Mouse (Mus musculus) urinary bladder, adult 18-20 months (tissue): ENCODE data around the gene Fam76b.
"Not testable (repeated sequence)": the region's sequence is repeated elsewhere in the genome, so short reads cannot be mapped to it uniquely, and the experiment has no call there.

Source experiments
- DNase-seq, 2 experiments: peaks; one replicate each; pipeline ENCODE4 v3.0.0; 2022; ENCODE audit warnings: low spot score in 2 of 2, mixed read lengths in 2 of 2

The Fam76b gene

DNA sequence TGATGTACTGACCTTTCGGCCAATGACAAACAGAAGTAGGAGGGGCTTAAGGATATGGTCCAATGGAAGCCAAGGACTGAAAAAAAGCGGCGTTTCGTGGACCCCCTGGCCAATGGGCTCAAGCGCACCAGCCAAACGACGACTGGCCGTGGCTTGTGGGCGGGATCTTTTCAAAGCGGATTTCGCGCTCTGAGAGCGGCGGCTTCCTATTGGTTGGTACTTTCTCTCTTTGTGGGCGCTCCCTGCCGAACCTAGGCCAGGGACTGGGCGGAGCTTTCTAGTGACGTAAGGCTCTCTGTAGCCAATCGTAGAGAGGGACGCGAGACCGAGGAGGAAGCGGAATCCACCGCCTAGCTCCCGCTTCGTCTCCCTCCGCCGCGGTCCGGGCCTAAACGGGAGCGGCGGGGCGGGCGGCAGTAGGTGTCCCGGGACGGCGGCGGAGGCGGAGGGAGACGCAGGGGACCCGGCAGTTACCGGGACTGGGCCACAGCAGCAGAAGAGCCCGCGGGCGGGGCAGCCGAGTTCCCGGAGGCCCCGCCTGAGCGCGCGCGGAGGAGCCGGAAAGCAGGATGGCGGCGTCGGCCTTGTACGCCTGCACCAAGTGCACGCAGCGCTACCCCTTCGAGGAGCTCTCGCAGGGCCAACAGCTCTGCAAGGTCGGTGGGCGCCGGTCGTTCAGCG lies at the start of gene Fam76b:
Gene Fam76b, plus strand, starts transcription at position 311 of the 681 bp plus-strand sequence.
- DNase-seq, result peak; percentile 99 to 100

DNA sequence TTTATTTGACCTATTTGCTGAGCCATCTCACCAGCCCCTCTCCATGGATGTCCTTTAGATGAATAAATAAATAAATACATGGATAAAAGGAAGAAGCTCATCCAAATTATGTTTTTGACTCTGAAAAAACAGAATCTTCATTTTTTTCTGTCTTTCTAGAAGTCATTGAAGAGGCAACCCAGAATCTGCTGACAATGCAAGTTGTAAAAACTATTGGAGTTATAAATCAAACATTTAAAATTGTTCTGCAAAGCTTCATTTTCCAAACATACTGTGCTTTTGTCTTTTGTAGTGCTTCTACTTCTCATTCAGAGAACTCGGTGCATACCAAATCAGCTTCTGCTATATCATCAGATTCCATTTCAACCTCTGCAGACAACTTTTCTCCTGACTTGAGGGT lies 45.5 kb upstream of the Fam76b start:
- DNase-seq, result no peak

DNA sequence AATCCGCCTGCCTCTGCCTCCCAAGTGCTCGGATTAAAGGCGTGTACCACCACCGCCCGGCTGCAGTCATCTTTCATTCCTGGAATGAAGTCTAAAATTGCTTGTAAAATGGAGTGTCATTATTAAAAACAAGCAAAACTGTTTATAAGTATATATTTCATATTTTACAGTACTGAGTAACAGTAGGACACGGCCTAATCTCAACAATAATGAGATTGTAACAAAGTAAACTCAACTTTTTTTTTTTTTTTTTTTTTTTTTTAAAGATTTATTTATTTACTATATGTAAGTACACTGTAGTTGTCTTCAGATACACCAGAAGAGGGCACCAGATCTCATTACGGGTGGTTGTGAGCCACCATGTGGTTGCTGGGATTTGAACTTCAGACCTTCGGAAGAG lies 36.7 kb upstream of the Fam76b start:
- not testable (repeated sequence) for DNase-seq

GRCm38 (mm10) chr9:13794302-13794701 lies 33.2 kb upstream of the Fam76b start:
- no peak for DNase-seq

- no peak for DNase-seq
These were observed 32.8 kb upstream of the Fam76b start for GRCm38 (mm10) chr9:13794756-13795155.

GRCm38 (mm10) chr9:13804480-13804879 lies 23.0 kb upstream of the Fam76b start:
- no peak for DNase-seq

GRCm38 (mm10) chr9:13806854-13807253 lies 20.7 kb upstream of the Fam76b start:
- DNase-seq, result no peak

DNA sequence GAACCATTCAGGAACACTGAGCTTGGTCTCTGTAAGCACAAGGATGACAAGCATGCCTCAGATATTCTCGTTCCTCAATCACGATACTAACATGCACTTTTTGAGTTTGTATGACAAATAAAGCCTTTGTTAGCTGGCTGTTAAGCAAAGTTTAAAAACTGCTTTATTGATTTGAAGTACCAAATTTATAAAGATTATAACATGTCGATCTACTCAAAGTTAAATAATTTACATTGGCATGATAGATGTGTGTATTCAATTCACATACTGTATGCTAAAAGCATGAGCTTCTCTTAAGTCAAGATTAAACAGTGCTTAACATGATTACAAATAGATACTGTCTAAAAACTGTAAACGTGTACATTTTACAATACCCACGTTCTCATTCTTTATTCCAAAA lies 19.9 kb upstream of the Fam76b start:
- no peak for DNase-seq

DNA sequence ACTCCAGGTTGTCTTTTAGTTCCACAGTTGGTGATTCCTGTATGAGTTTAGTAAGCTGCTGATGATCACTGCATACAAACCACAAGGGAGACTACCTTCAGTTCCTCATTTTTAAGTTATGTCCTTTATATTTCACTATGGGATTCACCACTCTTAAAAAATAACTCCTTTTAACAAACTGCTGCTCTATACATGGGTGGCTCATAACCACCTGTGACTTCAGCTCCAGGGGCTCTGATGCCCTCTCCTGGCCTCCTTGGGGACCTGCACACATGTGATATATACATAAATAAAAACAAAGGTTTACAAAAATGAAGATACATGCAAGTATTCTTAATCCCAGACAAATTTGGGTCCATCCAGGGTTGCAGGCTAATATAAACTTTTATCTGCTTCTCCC lies 17.6 kb upstream of the Fam76b start:
- DNase-seq, result no peak

- no peak for DNase-seq
These were observed 9.1 kb upstream of the Fam76b start for GRCm38 (mm10) chr9:13818369-13818768.

DNA sequence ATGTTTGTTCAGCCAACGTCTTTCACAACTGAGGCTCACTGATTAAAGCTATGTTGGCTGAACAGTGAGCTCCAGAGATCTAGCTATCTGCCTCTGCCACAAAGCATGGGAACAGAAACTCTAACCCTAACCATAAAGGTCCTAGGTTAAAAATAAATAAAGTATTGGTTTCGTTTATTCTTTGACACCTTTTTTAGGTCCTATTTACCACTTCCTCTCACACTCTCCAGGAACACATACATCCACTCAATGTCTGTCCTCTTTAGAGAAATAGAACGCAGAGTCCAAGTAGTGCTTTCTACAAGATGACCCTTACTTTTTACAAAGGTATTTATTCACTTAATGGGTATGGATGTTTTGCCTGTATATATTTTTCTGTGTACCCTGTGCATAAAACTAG lies 6.7 kb upstream of the Fam76b start:
- no peak for DNase-seq

GRCm38 (mm10) chr9:13825896-13826295 lies 1.6 kb upstream of the Fam76b start:
- DNase-seq, result no peak

DNA sequence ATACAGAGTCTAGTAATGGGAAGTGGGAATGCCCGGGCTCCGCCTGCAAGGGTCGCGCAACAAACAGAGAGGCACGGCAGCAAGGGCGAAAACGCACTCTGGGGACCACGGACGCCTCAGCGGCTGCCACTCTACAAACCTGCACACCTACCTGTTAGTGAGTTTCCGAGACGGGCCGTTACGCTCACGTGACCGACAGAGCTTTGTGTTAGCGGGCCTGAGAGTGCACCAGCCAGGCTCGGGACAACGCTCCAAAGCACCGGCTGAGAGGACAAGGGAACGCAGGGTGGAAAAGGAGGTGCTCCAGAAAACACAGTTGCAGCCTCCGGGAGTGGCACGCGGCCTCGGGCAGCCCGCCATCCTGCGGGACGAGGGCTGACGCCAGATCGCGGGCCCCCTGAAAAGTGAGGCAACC lies 1.1 kb upstream of the Fam76b start:
- no peak for DNase-seq

GRCm38 (mm10) chr9:13826832-13827405 lies 597 bp upstream of the Fam76b start, which contains the start of gene Cep57:
Cep57 (minus strand) TSS chr9:13827107.
- DNase-seq, result peak; percentile 83 to 90

- no peak for DNase-seq
These were observed 548 bp downstream of the Fam76b start for GRCm38 (mm10) chr9:13828087-13828441.

GRCm38 (mm10) chr9:13835256-13835655 lies 7.7 kb downstream of the Fam76b start:
- no peak for DNase-seq

DNA sequence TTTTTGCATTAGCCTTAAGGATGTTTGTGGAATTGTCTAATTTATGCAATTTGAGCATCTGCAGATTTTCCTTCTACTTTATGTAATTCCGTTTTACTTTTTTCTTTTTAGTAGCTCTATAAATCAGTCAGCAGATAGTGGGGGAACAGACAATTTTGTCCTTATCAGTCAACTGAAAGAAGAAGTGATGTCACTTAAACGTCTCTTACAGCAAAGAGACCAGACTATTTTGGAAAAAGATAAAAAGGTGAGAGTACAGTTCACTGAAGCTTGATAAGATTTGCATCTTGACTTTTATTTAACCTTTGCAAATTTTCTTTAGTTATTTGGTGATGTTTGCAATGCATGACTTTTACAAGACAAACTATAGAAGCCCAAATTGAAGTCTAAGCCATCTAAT lies 9.2 kb downstream of the Fam76b start:
- DNase-seq, result no peak

DNA sequence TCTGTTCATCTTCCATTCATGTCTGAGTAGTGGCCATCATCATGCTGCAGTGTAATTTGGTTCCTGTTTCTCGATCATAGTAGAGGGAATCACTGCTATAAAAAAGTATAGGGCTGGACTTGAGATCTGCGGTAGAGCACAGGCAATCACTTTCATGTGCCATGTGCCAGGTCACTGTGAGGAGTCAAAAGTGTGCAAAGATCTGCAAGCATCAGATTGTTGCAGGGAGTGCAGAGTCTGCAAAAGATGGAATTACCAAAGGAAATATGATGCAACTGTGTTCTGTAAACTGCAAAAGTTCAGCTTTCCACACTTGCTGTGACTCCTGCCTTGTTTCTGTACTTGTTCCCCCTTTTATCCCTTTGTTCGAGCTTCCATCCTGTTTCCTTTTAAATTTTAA lies 20.1 kb downstream of the Fam76b start:
- DNase-seq, result no peak

- no peak for DNase-seq
These were observed 21.3 kb downstream of the Fam76b start for GRCm38 (mm10) chr9:13848481-13849480.

DNA sequence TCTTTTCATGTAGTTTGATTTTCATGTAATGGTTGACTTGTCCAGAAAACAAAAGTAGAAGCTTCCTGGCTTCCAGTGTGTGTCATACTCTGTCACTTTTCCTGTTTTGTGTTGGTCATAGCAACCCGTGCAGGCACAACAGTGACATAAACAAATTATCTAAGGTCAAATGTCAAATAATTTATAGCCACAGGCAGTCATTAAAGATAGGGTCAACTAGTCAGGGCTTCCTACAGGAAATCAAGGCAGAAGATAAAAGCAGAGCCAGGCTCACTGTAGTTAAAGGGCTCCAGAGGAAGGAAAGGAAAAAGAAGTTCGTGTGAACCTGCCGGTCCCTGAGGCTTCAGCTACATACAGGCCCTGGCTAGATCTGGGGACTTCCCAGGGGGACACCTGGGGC lies 26.4 kb downstream of the Fam76b start:
- no peak for DNase-seq

- no peak for DNase-seq
These were observed 28.7 kb downstream of the Fam76b start for GRCm38 (mm10) chr9:13856247-13856646.

DNA sequence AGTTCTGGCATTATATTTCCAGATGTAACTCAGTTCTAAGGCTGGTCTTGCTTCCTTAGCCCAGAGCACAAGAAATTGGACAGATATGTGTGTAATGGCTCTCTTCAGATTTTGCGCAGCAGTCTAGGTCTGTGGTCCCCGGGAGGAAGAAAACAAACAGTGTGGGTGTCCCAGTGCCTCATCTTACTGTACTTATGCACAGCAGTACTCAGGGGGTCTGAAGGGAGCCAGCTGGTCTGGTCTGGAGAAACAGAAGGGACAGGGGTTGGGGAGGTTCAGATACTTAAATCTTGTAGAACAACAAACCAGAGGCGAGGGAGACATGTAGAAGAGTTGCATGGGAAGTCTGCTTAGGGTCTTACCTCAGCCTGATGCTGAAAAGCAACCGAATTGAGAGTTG lies 29.3 kb downstream of the Fam76b start:
- no peak for DNase-seq

- no peak for DNase-seq
These were observed 40.1 kb downstream of the Fam76b start for GRCm38 (mm10) chr9:13867646-13868045.
